Comparison of ENCODE assay signal across 11 mouse cellular contexts in the genomic region with DNA sequence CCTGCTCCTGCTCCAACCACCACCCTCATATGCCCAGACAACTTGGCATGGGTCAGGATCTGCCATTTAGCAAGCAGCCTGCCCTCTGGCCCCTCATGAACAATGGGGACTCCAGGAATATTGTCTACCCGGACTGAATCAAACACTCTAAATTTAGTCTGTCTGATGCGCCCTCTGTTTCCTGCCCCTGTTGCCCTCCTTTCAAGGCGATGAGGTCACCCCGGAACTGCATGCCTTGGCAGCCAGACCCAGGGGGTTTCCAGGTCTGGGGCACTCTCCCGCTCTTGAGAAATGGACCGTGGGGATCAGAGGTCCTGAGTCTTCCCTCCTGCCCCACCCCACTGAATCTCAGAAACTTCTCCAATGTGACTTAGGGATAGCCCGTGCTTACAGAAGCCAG. TPM values are rescaled to one million over a fixed set of nuclear protein-coding genes. Genes with fewer than 3 reads are reported as not detected.
DNase-seq lines count a peak whose midpoint lies in the region; ATAC-seq lines count a peak whose summit lies in the region.
"Had no signal": no experiment of that assay in that cellular context is flagged by ENCODE, and none has a peak within 500 bp of the region (broad histone marks: within the 10 kb centered on the region; RNA-seq: fewer than 3 reads in every experiment).

No protein-coding gene starts in this region.

- no peaks in the 10 kb centered on the region for H3K9me3 ChIP-seq in kidney, embryonic 15.5 days (replicated peaks)
- no peaks in the 10 kb centered on the region for H3K9me3 ChIP-seq in kidney, embryonic 16.5 days (ENCODE audit: low read length)
- no peaks in the 10 kb centered on the region for H3K9me3 ChIP-seq in heart, embryonic 15.5 days (replicated peaks)
- H3K9me3 ChIP-seq: limb, embryonic 12.5 days; midbrain, embryonic 15.5 days had no signal

- peak; percentile 44 for DNase-seq in thymus, postnatal 25 days
- DNase-seq in thymus, postnatal 0 days (ENCODE audit: low spot score), result no peak
- DNase-seq in urinary bladder, postnatal 4 days (ENCODE audit: low spot score in 2 of 2), result no peak
- no peak for DNase-seq in urinary bladder, postnatal 10 days (ENCODE audit: low spot score)
- DNase-seq: cerebellum, postnatal 36 days had no signal

- no peaks in the 10 kb centered on the region for H3K36me3 ChIP-seq in kidney, embryonic 15.5 days
- no peaks in the 10 kb centered on the region for H3K36me3 ChIP-seq in kidney, embryonic 16.5 days (ENCODE audit: insufficient read depth, low read length)
- no peaks in the 10 kb centered on the region for H3K36me3 ChIP-seq in heart, embryonic 15.5 days
- H3K36me3 ChIP-seq: limb, embryonic 12.5 days; midbrain, embryonic 15.5 days had no signal

- ATAC-seq in kidney, embryonic 15.5 days (replicated peaks; ENCODE audit: low FRiP score), result no peak
- ATAC-seq in kidney, embryonic 16.5 days (ENCODE audit: low FRiP score, low TSS enrichment), result no peak
- ATAC-seq in heart, embryonic 15.5 days (replicated peaks; ENCODE audit: insufficient number of reproducible peaks, insufficient read depth, low FRiP score, low read depth), result no peak
- ATAC-seq: hindbrain, embryonic 16.5 days; midbrain, embryonic 15.5 days had no signal

- no peak overlapping the region for H3K4me3 ChIP-seq in kidney, embryonic 15.5 days (replicated peaks)
- no peak overlapping the region for H3K4me3 ChIP-seq in kidney, embryonic 16.5 days (ENCODE audit: low read length)
- no peak overlapping the region for H3K4me3 ChIP-seq in heart, embryonic 15.5 days
- H3K4me3 ChIP-seq: limb, embryonic 12.5 days; midbrain, embryonic 15.5 days had no signal

- peaks cover 51% of the 10 kb centered on the region for H3K4me1 ChIP-seq in kidney, embryonic 15.5 days
- peaks cover 32% of the 10 kb centered on the region for H3K4me1 ChIP-seq in kidney, embryonic 16.5 days (ENCODE audit: insufficient read depth, low read length)
- peaks cover 47% of the 10 kb centered on the region for H3K4me1 ChIP-seq in heart, embryonic 15.5 days (replicated peaks)

- H3K27ac ChIP-seq in kidney, embryonic 15.5 days, result 0 out of 2 replicates have a peak overlapping the region, but pooled peaks have one; percentile 61
- no peak overlapping the region for H3K27ac ChIP-seq in kidney, embryonic 16.5 days (ENCODE audit: low read length)
- peak overlapping the region; percentile 69 for H3K27ac ChIP-seq in heart, embryonic 15.5 days
- H3K27ac ChIP-seq: limb, embryonic 12.5 days; midbrain, embryonic 15.5 days had no signal

- 50% methylated on average over 7 of the region's 7 CpGs for WGBS in kidney, embryonic 15.5 days
- WGBS in kidney, embryonic 16.5 days, result 50% methylated on average over 7 of the region's 7 CpGs
- WGBS in heart, embryonic 15.5 days, result 41% methylated on average over 7 of the region's 7 CpGs

- H3K4me2 ChIP-seq in kidney, embryonic 15.5 days, result no peak overlapping the region
- H3K4me2 ChIP-seq in kidney, embryonic 16.5 days (replicated peaks; ENCODE audit: low read depth, low read length), result no peak overlapping the region
- no peak overlapping the region for H3K4me2 ChIP-seq in heart, embryonic 15.5 days
- H3K4me2 ChIP-seq: limb, embryonic 12.5 days; midbrain, embryonic 15.5 days had no signal

- H3K9ac ChIP-seq in kidney, embryonic 15.5 days, result no peak overlapping the region
- no peak overlapping the region for H3K9ac ChIP-seq in kidney, embryonic 16.5 days (replicated peaks; ENCODE audit: low read length)
- H3K9ac ChIP-seq in heart, embryonic 15.5 days, result no peak overlapping the region
- H3K9ac ChIP-seq: midbrain, embryonic 15.5 days had no signal

- no peaks in the 10 kb centered on the region for H3K27me3 ChIP-seq in kidney, embryonic 15.5 days
- no peaks in the 10 kb centered on the region for H3K27me3 ChIP-seq in kidney, embryonic 16.5 days (ENCODE audit: insufficient read depth, low read length)
- no peaks in the 10 kb centered on the region for H3K27me3 ChIP-seq in heart, embryonic 15.5 days
- H3K27me3 ChIP-seq: midbrain, embryonic 15.5 days had no signal

RNA-seq across cellular contexts. Expression of a gene that starts 10.8 kb away (rescaled TPM):
- 3.8 and 5.1 TPM in 2 replicates for polyA plus RNA-seq in kidney, embryonic 15.5 days (2015; fragmentation: Nextera tagmentation; extraction: Ambion mirVana)
- polyA plus RNA-seq in kidney, embryonic 16.5 days (2015; fragmentation: Nextera tagmentation; extraction: Ambion mirVana), result 4.3 and 6.2 TPM in 2 replicates
- polyA plus RNA-seq in thymus, postnatal 0 days (2015; fragmentation: Nextera tagmentation; extraction: Ambion mirVana), result 2.2 and 2.7 TPM in 2 replicates
- polyA plus RNA-seq in heart, embryonic 15.5 days (2015; fragmentation: Nextera tagmentation; extraction: Ambion mirVana), result 3.7 and 4.0 TPM in 2 replicates

RNA-seq across cellular contexts. Expression of a gene that starts 54.7 kb away (rescaled TPM):
- polyA plus RNA-seq in kidney, embryonic 15.5 days (2015; fragmentation: Nextera tagmentation; extraction: Ambion mirVana), result 2.9 and 3.0 TPM in 2 replicates
- 3.3 and 3.9 TPM in 2 replicates for polyA plus RNA-seq in kidney, embryonic 16.5 days (2015; fragmentation: Nextera tagmentation; extraction: Ambion mirVana)
- polyA plus RNA-seq in thymus, postnatal 0 days (2015; fragmentation: Nextera tagmentation; extraction: Ambion mirVana), result 8.3 and 10.1 TPM in 2 replicates
- polyA plus RNA-seq in heart, embryonic 15.5 days (2015; fragmentation: Nextera tagmentation; extraction: Ambion mirVana), result 0.63 and 1.9 TPM in 2 replicates
